Mouse (Mus musculus) lung, postnatal 4 days (tissue): ENCODE measurements around the gene 1110008P14Rik.

Experiments used
- DNase-seq, 2 experiments: peaks; one replicate each; pipeline ENCODE4 v3.0.0; 2021

Gene 1110008P14Rik

GRCm38 (mm10) chr2:32341634-32341939 is 40.2 kb downstream of the 1110008P14Rik start:
- no peak for DNase-seq

GRCm38 (mm10) chr2:32340836-32341633 is 40.7 kb downstream of the 1110008P14Rik start:
- no peak for DNase-seq

- DNase-seq = no peak
Measured at GRCm38 (mm10) chr2:32339912-32340642, 41.7 kb downstream of the 1110008P14Rik start.

- no peak for DNase-seq
Measured at GRCm38 (mm10) chr2:32335888-32336287, 45.9 kb downstream of the 1110008P14Rik start.

- no peak for DNase-seq
Measured at GRCm38 (mm10) chr2:32332159-32332558, 49.6 kb downstream of the 1110008P14Rik start.

GRCm38 (mm10) chr2:32329531-32329930 is 52.2 kb downstream of the 1110008P14Rik start:
- DNase-seq = no peak

GRCm38 (mm10) chr2:32328911-32329460 is 52.8 kb downstream of the 1110008P14Rik start:
- no peak for DNase-seq

GRCm38 (mm10) chr2:32327200-32327599 is 54.5 kb downstream of the 1110008P14Rik start:
- no peak for DNase-seq
